Mouse (Mus musculus) ES-E14 (cell line): ENCODE data around the gene E030018B13Rik.

Experiments used
- CHD2 ChIP-seq: IDR thresholded peaks from 2 replicates; pipeline ENCODE4 v1.6.1; 2014; ENCODE audit warnings: mild to moderate bottlenecking, low read depth, low read length, inconsistent platforms
- HCFC1 ChIP-seq: IDR thresholded peaks from 2 replicates; pipeline ENCODE4 v1.6.1; 2012; ENCODE audit warnings: low read length, inconsistent platforms, borderline replicate concordance; ENCODE audit not compliant: insufficient read depth
- MAFK ChIP-seq: IDR thresholded peaks from 2 replicates; pipeline ENCODE4 v1.6.1; 2014; ENCODE audit warnings: mild to moderate bottlenecking, low read depth, low read length, inconsistent platforms; ENCODE audit not compliant: insufficient read depth
- ZC3H11A ChIP-seq: IDR thresholded peaks from 2 replicates; pipeline ENCODE4 v1.6.1; 2012; ENCODE audit warnings: low read depth, mild to moderate bottlenecking, inconsistent platforms, low read length, borderline replicate concordance
- ZNF384 ChIP-seq: IDR thresholded peaks from 2 replicates; pipeline ENCODE4 v1.6.1; 2012; ENCODE audit warnings: low read depth, low read length, inconsistent platforms

GRCm38 (mm10) chr7:63956138-63956823 is 39.6 kb downstream of the E030018B13Rik start:
- TF ChIP-seq HCFC1, result no peak
- TF ChIP-seq CHD2, result no peak
- TF ChIP-seq MAFK, result no peak
- no peak for TF ChIP-seq ZNF384
- TF ChIP-seq ZC3H11A, result no peak
